ENCODE assay signal across 8 mouse cellular contexts in the genomic region with DNA sequence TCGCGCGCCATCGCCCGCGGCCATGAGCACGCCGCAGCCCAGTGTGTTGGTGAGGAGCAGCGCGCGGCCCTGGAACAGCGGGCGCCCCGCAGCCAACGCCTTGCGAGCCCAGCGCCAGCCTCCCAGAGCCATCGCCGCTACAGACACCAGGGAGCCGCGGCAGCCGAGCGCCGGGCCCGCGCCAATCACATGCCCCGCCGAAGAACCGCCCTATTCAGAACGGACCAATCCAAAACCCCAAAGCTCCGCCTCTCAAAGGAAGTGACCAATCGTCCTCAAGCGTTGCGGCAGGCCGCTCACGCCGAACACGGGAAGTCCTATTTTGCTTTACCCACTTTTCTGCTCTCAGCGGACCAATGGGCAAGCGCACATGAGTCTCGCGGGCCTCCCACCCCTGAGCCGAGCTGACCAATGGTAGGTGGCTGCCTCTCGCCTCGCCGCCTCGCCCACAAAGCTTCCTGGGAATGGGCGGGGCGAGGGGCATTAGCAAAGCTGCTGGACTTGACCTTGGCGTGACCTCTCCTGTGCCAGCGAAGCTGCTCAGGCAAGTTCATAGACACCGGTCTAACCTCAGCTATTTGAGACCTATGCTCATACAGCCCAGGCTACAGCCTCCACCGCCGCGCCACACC. TPM values are rescaled to one million over a fixed set of nuclear protein-coding genes. Genes with fewer than 3 reads are reported as not detected.
A peak's percentile ranks its signal among the peaks of the same experiment; 100 is the strongest.
DNase-seq lines count a peak whose midpoint lies in the region; ATAC-seq and TF ChIP-seq lines count a peak whose summit lies in the region.

A gene (minus strand): TSS at position 172 of the 632 bp plus-strand sequence.

- H3K4me3 ChIP-seq in E14TG2a.4 (replicated peaks; ENCODE audit: low read length), result peak within 1 kb of the TSS; percentile 96
- peak within 1 kb of the TSS; percentile 66 for H3K4me3 ChIP-seq in forebrain, embryonic 12.5 days (replicated peaks)
- peak within 1 kb of the TSS; percentile 64 for H3K4me3 ChIP-seq in heart, postnatal 0 days (ENCODE audit: low read depth, low read length)
- H3K4me3 ChIP-seq in liver, embryonic 16.5 days (ENCODE audit: low read depth, low read length), result peak within 1 kb of the TSS; percentile 74
- peak within 1 kb of the TSS; percentile 71 for H3K4me3 ChIP-seq in neural tube, embryonic 13.5 days
- peak within 1 kb of the TSS; percentile 81 for H3K4me3 ChIP-seq in testis, adult 2 months (ENCODE audit: control insufficient read depth, low read depth, low read length)

- H3K27me3 ChIP-seq in E14TG2a.4 (ENCODE audit: insufficient read depth, low read length), result peaks cover 7% of the 10 kb centered on the region; the same call in 1 of the 2 replicates
- no peaks in the 10 kb centered on the region; the same call in 1 of the 2 replicates for H3K27me3 ChIP-seq in forebrain, embryonic 12.5 days
- no peaks in the 10 kb centered on the region for H3K27me3 ChIP-seq in heart, postnatal 0 days (ENCODE audit: control insufficient read depth, insufficient read depth, low read length)
- H3K27me3 ChIP-seq in liver, embryonic 16.5 days (ENCODE audit: control insufficient read depth, insufficient read depth, low read depth, low read length), result no peaks in the 10 kb centered on the region
- 0 out of 2 replicates have a peak, but pooled peaks cover 2% of the 10 kb centered on the region for H3K27me3 ChIP-seq in neural tube, embryonic 13.5 days
- H3K27me3 ChIP-seq in testis, adult 2 months (ENCODE audit: control insufficient read depth, insufficient read depth, low read length), result no peaks in the 10 kb centered on the region

- no peaks in the 10 kb centered on the region for H3K9me3 ChIP-seq in E14TG2a.4 (ENCODE audit: low read length)
- no peaks in the 10 kb centered on the region for H3K9me3 ChIP-seq in forebrain, embryonic 12.5 days
- H3K9me3 ChIP-seq in heart, postnatal 0 days (replicated peaks; ENCODE audit: control insufficient read depth, low read length), result no peaks in the 10 kb centered on the region
- H3K9me3 ChIP-seq in liver, embryonic 16.5 days (replicated peaks; ENCODE audit: control insufficient read depth, low read length), result no peaks in the 10 kb centered on the region
- H3K9me3 ChIP-seq in neural tube, embryonic 13.5 days, result no peaks in the 10 kb centered on the region

- H3K9ac ChIP-seq in forebrain, embryonic 12.5 days, result peak within 1 kb of the TSS; percentile 72
- peak within 1 kb of the TSS; percentile 71 for H3K9ac ChIP-seq in heart, postnatal 0 days (replicated peaks; ENCODE audit: low read depth, low read length)
- peak within 1 kb of the TSS; percentile 86 for H3K9ac ChIP-seq in liver, embryonic 16.5 days (ENCODE audit: low read depth, low read length)
- peak within 1 kb of the TSS; percentile 92 for H3K9ac ChIP-seq in neural tube, embryonic 13.5 days

- WGBS in forebrain, embryonic 12.5 days, result under 1% methylated on average over 55 of the region's 55 CpGs
- 1% methylated on average over 55 of the region's 55 CpGs for WGBS in heart, postnatal 0 days
- WGBS in liver, embryonic 16.5 days (ENCODE audit: insufficient replicate concordance), result under 1% methylated on average over 55 of the region's 55 CpGs
- whole genome bisulfite sequencing in neural tube, embryonic 13.5 days, result under 1% methylated on average over 55 of the region's 55 CpGs

- H3K4me1 ChIP-seq in E14TG2a.4 (replicated peaks; ENCODE audit: low read depth, low read length), result peaks cover 82% of the 10 kb centered on the region
- peaks cover 34% of the 10 kb centered on the region for H3K4me1 ChIP-seq in forebrain, embryonic 12.5 days
- H3K4me1 ChIP-seq in heart, postnatal 0 days (ENCODE audit: control insufficient read depth, insufficient read depth), result peaks cover 15% of the 10 kb centered on the region
- H3K4me1 ChIP-seq in liver, embryonic 16.5 days (ENCODE audit: control insufficient read depth, low read depth, low read length), result peaks cover 70% of the 10 kb centered on the region
- peaks cover 56% of the 10 kb centered on the region for H3K4me1 ChIP-seq in neural tube, embryonic 13.5 days (replicated peaks)
- peaks cover 15% of the 10 kb centered on the region for H3K4me1 ChIP-seq in testis, adult 2 months (ENCODE audit: control insufficient read depth, insufficient read depth, low read length)

- TF ChIP-seq EP300 in heart, postnatal 0 days (IDR thresholded peaks at IDR 0.05; ENCODE audit: low read depth), result no peak

- H3K36me3 ChIP-seq in E14TG2a.4 (ENCODE audit: insufficient read depth, low read length), result peaks cover 65% of the 10 kb centered on the region
- peaks cover 25% of the 10 kb centered on the region for H3K36me3 ChIP-seq in forebrain, embryonic 12.5 days (replicated peaks)
- H3K36me3 ChIP-seq in heart, postnatal 0 days (replicated peaks; ENCODE audit: control insufficient read depth, insufficient read depth, low read length), result peaks cover 28% of the 10 kb centered on the region
- peaks cover 4% of the 10 kb centered on the region; the same call in 1 of the 2 replicates for H3K36me3 ChIP-seq in liver, embryonic 16.5 days (ENCODE audit: control insufficient read depth, insufficient read depth)
- H3K36me3 ChIP-seq in neural tube, embryonic 13.5 days, result peaks cover 31% of the 10 kb centered on the region
- no peaks in the 10 kb centered on the region for H3K36me3 ChIP-seq in testis, adult 2 months (ENCODE audit: control insufficient read depth, insufficient read depth, low read length)

- peak; percentile 72 for TF ChIP-seq POLR2A in testis, adult 2 months (IDR thresholded peaks at IDR 0.05; ENCODE audit: control insufficient read depth, low read depth, low read length)

- peak within 1 kb of the TSS; percentile 99 for H3K4me2 ChIP-seq in forebrain, embryonic 12.5 days
- H3K4me2 ChIP-seq in heart, postnatal 0 days (ENCODE audit: low read depth, low read length), result peak within 1 kb of the TSS; percentile 94
- H3K4me2 ChIP-seq in liver, embryonic 16.5 days (ENCODE audit: low read depth, low read length), result peak within 1 kb of the TSS; percentile 99
- H3K4me2 ChIP-seq in neural tube, embryonic 13.5 days, result peak within 1 kb of the TSS; percentile 96

- TF ChIP-seq CTCF in E14TG2a.4 (conservative IDR thresholded peaks at IDR 0.05; ENCODE audit: low read length), result no peak
- TF ChIP-seq CTCF in heart, postnatal 0 days (IDR thresholded peaks at IDR 0.05; ENCODE audit: low read depth), result no peak
- no peak for TF ChIP-seq CTCF in testis, adult 2 months (IDR thresholded peaks at IDR 0.05; ENCODE audit: control insufficient read depth, insufficient read depth, insufficient replicate concordance, low read depth, low read length)

- peak; percentile 99 for DNase-seq in c-Kit-positive CD71-positive TER-119-positive erythroid progenitor cells, embryonic 14.5 days (ENCODE audit: low spot score)
- DNase-seq in heart, postnatal 0 days (ENCODE audit: low spot score), result peak; percentile 99
- peak; percentile 93 to 95 for DNase-seq in kidney, postnatal 4 days

- peak within 1 kb of the TSS; percentile 76 for H3K27ac ChIP-seq in forebrain, embryonic 12.5 days
- H3K27ac ChIP-seq in heart, postnatal 0 days (ENCODE audit: low read depth), result peak within 1 kb of the TSS; percentile 75
- H3K27ac ChIP-seq in liver, embryonic 16.5 days (ENCODE audit: low read length), result peak within 1 kb of the TSS; percentile 92
- H3K27ac ChIP-seq in neural tube, embryonic 13.5 days (replicated peaks), result peak within 1 kb of the TSS; percentile 86
- H3K27ac ChIP-seq in testis, adult 2 months (ENCODE audit: control insufficient read depth, insufficient read depth, low read depth, low read length), result peak within 1 kb of the TSS; percentile 70

- ATAC-seq in forebrain, embryonic 12.5 days (ENCODE audit: low FRiP score), result peak; percentile 97
- ATAC-seq in heart, postnatal 0 days (ENCODE audit: insufficient read depth, low read depth), result peak; percentile 93
- peak; percentile 91 for ATAC-seq in liver, embryonic 16.5 days (ENCODE audit: low read depth)
- ATAC-seq in neural tube, embryonic 13.5 days (ENCODE audit: low read depth), result peak; percentile 94

RNA-seq across cellular contexts. Expression of the gene that starts here (rescaled TPM):
- polyA plus RNA-seq in forebrain, embryonic 12.5 days (2016; fragmentation: Nextera tagmentation; extraction: Ambion mirVana), result 33.2 and 34.5 TPM in 2 replicates
- 26.6 and 56.3 TPM in 2 replicates for total RNA-seq in heart, postnatal 0 days (2014; rRNA removed; ENCODE audit: low replicate concordance)
- 50.3 and 54.0 TPM in 2 replicates for polyA plus RNA-seq in heart, postnatal 0 days (2015; fragmentation: Nextera tagmentation; extraction: Ambion mirVana)
- polyA plus RNA-seq in liver, embryonic 16.5 days (2015; fragmentation: Nextera tagmentation; extraction: Ambion mirVana), result 31.4 and 32.1 TPM in 2 replicates
- polyA plus RNA-seq in neural tube, embryonic 13.5 days (2015; fragmentation: Nextera tagmentation; extraction: Ambion mirVana), result 46.1 and 54.5 TPM in 2 replicates
- 13.5 and 14.4 TPM in 2 replicates for polyA plus RNA-seq in testis, adult 2 months (2012; rRNA removed)

Comparison
In these comparisons a context has a peak if more than half of its experiments do, and no peak if none do; other contexts are left out.
1. Peak in every context shown above with its lines: DNase-seq, ATAC-seq, H3K4me3 ChIP-seq and H3K27ac ChIP-seq.